Mouse (Mus musculus) E14TG2a.4 (cell line): ENCODE data around the gene Srl.

Experiments used
- CTCF ChIP-seq: conservative IDR thresholded peaks from 2 replicates; pipeline ENCODE4 v1.5.1; 2014; ENCODE audit warnings: low read length
- POU5F1 ChIP-seq: IDR thresholded peaks from 2 replicates; pipeline ENCODE4 v1.6.1; 2014; ENCODE audit warnings: low read length, borderline replicate concordance

DNA sequence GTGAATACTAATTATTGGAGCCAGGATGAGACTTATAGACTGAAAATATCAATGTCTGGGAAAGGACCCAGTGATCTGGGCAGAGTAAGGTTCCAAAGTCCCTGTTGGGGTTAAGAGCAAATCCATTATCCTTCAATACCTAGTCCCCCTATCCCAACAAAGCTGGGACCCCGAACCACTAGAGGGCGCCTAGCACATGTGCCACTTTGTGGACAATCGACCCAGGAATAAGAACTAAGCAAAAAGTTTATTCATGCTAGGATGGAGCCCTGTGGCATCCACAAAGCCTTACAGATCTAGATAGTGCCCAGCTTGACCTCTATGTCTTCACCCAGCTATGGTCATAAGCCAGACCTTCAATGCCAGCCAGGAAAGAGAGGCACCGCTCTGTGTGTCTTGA, 26.3 kb upstream of the Srl start:
- TF ChIP-seq CTCF (peak; percentile 87), POU5F1 (no peak)
